Mouse (Mus musculus) lung, adult 2 months (tissue): ENCODE data around the gene Prss8. TPM values are rescaled to one million over a fixed set of nuclear protein-coding genes. Genes with fewer than 3 reads are reported as not detected.
"Not testable (repeated sequence)": the region's sequence is repeated elsewhere in the genome, so short reads cannot be mapped to it uniquely, and the experiment has no call there.

ENCODE experiments used
- DNase-seq: peaks from one replicate; pipeline ENCODE4 v3.0.0; 2022
- H3K4me1 ChIP-seq: fragments of 200-500 bp; 2 replicates; pipeline ENCODE4 v1.6.1; 2011; ENCODE audit warnings: low read length; ENCODE audit not compliant: control insufficient read depth, insufficient read depth
- H3K4me3 ChIP-seq: fragments of 200-500 bp; replicated peaks from 2 replicates; pipeline ENCODE3; 2011; ENCODE audit warnings: low read depth, mild to moderate bottlenecking, control low read depth, low read length; ENCODE audit errors: extremely low read depth
- CTCF ChIP-seq: fragments of 200-500 bp; IDR thresholded peaks from 2 replicates; pipeline ENCODE4 v1.5.1; 2011; ENCODE audit warnings: mild to moderate bottlenecking, low read length, control low read depth; ENCODE audit not compliant: insufficient read depth
- POLR2A ChIP-seq: fragments of 200-500 bp; IDR thresholded peaks from 2 replicates; pipeline ENCODE4 v1.6.1; 2011; ENCODE audit warnings: low read depth, mild to moderate bottlenecking, control low read depth, low read length, borderline replicate concordance; ENCODE audit errors: extremely low read depth
- WGBS: fragments of 180-500 bp; shearing (Covaris S2); methylation state at CpG from one replicate; pipeline ENCODE4 v1.1.7; 2018; 5-methylcytosine and 5-hydroxymethylcytosine counted together
- polyA plus RNA-seq: library from polyadenylated mRNA; depleted of rRNA; stranded (reverse); fragments of >200 nt; gene quantifications from 2 replicates; pipeline ENCODE4 v1.2.3, GENCODE M21; 2012

Prss8 gene
- polyA plus RNA-seq, 1 experiment: 158 TPM

DNA sequence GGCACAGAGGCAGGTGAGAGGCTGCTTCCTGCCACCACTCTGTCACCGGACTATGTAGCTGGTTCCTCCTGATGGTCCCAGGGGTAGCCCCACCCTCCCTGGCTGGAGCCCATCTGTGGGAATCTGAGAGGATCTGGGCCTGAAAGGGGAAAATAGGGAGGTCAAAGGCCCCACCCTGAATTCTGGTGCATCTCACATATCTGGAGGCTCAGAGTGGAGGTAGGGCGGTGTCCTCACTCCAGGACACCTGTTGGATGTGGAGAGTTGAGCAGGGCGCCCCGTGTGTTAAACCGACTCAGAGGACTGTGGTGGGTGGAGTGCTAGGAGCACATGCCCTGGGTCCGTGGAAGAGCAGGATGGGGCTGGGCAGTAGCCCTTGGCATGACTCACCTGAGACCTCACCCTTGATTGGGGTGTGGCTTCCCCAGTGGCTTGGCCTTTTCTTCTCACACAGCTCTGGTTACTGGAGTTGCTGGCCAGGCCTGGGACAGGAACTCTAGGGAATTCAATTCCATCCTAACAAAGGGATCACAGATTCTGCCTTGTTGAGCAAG is 16.6 kb upstream of the Prss8 start, which contains the start of gene Prss36:
Gene Prss36 (minus strand): TSS at position 256 of the 554 bp plus-strand sequence.
- Histone ChIP-seq H3K4me3 (no peak within 1 kb of the TSS), H3K4me1 (no peaks in the 10 kb centered on the region)
- TF ChIP-seq POLR2A: no peak
- no peak for TF ChIP-seq CTCF
- DNase-seq: no peak
- WGBS: 67% methylated on average over 6 of the region's 6 CpGs

- Histone ChIP-seq H3K4me1 (no peaks in the 10 kb centered on the region), H3K4me3 (no peak overlapping the region)
- TF ChIP-seq CTCF (no peak), POLR2A (no peak)
- DNase-seq: no peak
- 16% methylated on average over 23 of the region's 23 CpGs for WGBS
Observed at GRCm38 (mm10) chr7:127944614-127945013, 14.7 kb upstream of the Prss8 start.

GRCm38 (mm10) chr7:127942097-127942496 is 12.2 kb upstream of the Prss8 start:
- DNase-seq, H3K4me1 ChIP-seq, H3K4me3 ChIP-seq: not testable (repeated sequence)
- WGBS: 53% methylated on average over 2 of the region's 2 CpGs

DNA sequence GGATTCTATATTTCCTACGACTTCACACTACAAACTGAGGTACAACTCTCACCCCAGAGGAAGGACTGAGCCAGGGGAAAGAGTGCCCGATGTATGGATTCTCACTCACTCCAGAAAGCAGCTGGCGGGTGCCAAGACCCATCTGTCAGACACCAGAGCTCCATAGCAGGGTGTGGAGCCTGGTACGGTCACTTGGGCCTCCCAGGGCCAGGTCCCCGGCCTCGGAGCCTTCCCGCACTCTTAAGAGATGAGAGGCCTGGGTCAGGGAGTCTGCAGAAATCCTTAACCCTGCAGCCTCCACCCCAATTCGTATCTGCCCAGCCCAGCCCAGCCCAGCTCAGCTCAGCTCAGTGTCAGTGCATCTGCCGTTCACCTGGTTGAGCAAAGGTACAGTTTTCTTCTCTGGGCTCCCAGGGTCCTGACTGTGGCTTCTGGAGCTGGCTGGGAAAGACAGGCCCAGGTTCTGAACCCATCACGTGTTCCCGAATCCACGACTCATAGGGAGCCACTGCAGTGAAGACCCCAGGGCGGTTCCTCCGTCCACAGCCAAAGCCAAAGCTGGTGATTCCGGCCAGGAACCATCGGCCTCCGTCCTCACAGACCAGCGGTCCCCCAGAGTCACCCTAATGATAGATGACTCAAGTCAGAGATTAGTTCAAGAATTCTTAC is 6.4 kb upstream of the Prss8 start:
- TF ChIP-seq POLR2A: no peak
- TF ChIP-seq CTCF: no peak
- DNase-seq: no peak
- Histone ChIP-seq H3K4me3 (peak overlapping the region; percentile 60), H3K4me1 (0 out of 2 replicates have a peak, but pooled peaks cover 2% of the 10 kb centered on the region)
- WGBS: 57% methylated on average over 18 of the region's 18 CpGs

- under 1% methylated on average over 38 of the region's 38 CpGs for WGBS
- DNase-seq: no peak
- 0 out of 2 replicates have a peak, but pooled peaks cover 2% of the 10 kb centered on the region for H3K4me1 ChIP-seq
- no peak for TF ChIP-seq POLR2A
- no peak for TF ChIP-seq CTCF
- H3K4me3 ChIP-seq: peak overlapping the region; percentile 60
Observed at GRCm38 (mm10) chr7:127935748-127936159, 5.8 kb upstream of the Prss8 start.

GRCm38 (mm10) chr7:127935028-127935722 is 5.3 kb upstream of the Prss8 start:
- Histone ChIP-seq H3K4me3 (peak overlapping the region; percentile 60), H3K4me1 (0 out of 2 replicates have a peak, but pooled peaks cover 2% of the 10 kb centered on the region)
- WGBS: 6% methylated on average over 32 of the region's 32 CpGs
- TF ChIP-seq CTCF: peak; percentile 51
- TF ChIP-seq POLR2A: peak; percentile 68; the same call in 1 of the 2 replicates
- DNase-seq: peak; percentile 94

DNA sequence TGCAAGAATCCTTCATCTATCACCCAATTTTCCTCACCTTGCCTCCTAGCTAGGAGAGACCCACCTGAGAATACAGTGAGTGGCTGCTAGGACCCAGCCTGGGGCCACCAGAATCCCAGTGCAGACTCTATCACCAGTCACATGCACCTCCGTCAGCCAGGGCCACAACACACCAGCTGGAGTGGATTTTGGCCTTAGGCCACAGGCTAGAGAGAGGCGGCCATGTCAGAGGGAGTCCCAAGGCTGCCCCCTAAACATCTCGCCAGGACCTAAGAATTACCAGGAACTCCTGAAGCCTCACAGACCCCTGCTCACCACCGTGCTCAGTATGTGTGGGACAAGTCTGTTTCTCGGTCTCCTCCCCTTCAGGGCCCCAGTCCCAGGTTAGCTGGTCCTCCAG is 4.2 kb upstream of the Prss8 start:
- DNase-seq: peak; percentile 25
- no peak overlapping the region for H3K4me3 ChIP-seq
- 0 out of 2 replicates have a peak, but pooled peaks cover 2% of the 10 kb centered on the region for H3K4me1 ChIP-seq
- WGBS: 68% methylated on average over 5 of the region's 5 CpGs
- TF ChIP-seq POLR2A (no peak), CTCF (no peak)

DNA sequence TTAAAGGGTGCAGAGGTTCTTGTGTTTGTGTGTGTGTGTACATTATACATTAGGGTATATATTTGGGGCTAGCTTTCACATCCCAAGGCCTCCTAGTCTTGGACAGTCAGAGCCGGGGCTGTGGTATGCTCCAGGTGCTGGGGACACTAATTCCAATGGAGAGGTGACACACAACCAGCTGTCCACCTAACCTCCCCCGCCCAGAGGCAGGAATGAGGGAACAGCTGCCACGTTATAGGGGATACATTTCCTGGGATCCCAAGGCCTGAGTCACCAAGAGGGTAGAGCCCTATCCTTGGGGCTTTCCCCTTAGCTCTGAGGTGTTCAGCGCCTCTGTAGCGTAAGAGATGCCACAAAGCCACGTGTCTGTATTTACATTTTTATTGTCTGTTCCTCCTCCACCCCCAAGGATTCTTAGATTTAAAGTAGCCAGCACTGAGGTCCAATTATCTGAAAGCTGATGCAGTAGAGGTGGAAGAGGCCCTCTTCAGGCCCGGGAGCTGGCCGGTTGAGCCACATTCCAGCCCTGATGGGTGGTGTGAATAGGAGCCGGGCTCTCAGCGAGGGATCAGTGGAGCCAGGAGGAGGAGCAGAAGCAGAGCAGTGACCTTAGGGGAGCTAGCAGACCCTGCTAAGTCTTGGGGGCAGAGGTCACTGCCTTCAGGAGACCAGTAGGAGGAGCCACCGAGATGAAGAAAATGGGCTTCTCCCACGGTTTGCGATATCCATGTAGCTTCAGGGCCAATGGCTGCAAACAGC is 2.5 kb upstream of the Prss8 start:
- peak; percentile 77 for DNase-seq

DNA sequence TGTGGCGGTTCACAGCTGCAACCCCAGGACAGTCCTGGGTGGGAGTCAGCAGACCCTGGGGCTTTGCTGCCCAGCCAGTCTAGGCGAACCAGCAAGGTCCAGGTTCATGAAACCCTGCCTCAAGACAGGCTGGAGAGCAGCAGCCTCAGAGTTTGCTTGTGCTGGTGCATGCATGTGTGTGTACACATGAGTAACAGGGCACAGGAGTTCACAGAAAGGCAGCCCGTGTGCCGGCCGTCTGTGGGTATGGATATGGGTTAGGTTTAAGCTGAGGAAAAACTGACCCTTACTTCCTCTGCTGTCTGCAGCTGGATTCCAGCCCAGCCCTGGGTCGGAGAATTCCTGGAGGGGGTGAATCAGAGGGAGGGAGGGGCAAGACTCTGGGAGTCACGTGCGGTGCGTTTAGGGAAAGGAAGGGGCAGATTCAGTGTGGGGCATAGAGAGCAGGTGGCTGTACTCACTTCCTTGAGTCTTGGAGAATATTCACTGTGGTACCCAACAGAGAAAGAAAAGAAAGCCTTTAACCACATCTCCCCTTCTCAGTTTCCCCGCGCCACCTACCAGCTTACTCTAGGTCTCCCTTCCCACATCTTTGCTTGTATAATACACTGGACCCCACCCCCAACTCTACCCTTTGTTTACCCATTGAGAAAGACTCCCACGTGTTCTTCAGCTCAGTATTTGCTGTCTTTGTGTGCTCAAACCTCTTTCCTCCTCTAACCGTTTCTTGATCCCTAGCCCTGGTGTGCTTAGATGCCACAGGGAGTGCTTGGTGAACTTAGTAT is 1.6 kb upstream of the Prss8 start:
- Histone ChIP-seq H3K4me1 (0 out of 2 replicates have a peak, but pooled peaks cover 2% of the 10 kb centered on the region), H3K4me3 (no peak overlapping the region)
- 25% methylated on average over 13 of the region's 13 CpGs for WGBS
- peak; percentile 67 for DNase-seq
- TF ChIP-seq CTCF (no peak), POLR2A (peak; percentile 9; the same call in 1 of the 2 replicates)

More for the DNA sequence above, 2.5 kb upstream of the Prss8 start:
- WGBS: 36% methylated on average over 13 of the region's 13 CpGs
- H3K4me3 ChIP-seq: no peak overlapping the region
- 0 out of 2 replicates have a peak, but pooled peaks cover 2% of the 10 kb centered on the region for H3K4me1 ChIP-seq
- no peak for TF ChIP-seq POLR2A

- no peak overlapping the region for H3K4me3 ChIP-seq
- no peak for TF ChIP-seq POLR2A
- no peak for TF ChIP-seq CTCF
- 62% methylated on average over 5 of the region's 5 CpGs for WGBS
- DNase-seq: no peak
- no peaks in the 10 kb centered on the region for H3K4me1 ChIP-seq
Observed at GRCm38 (mm10) chr7:127930636-127931035, 732 bp upstream of the Prss8 start.
